Mouse (Mus musculus) kidney, embryonic 15.5 days (tissue): ENCODE measurements around the gene Ahcyl2. TPM values are rescaled to one million over a fixed set of nuclear protein-coding genes. Genes with fewer than 3 reads are reported as not detected.
"Not testable (repeated sequence)": the region's sequence is repeated elsewhere in the genome, so short reads cannot be mapped to it uniquely, and the experiment has no call there.

Experiments
- ATAC-seq: fragments of 200-750 bp; cut with Nextera tagmentation; replicated peaks from 2 replicates; pipeline ENCODE4 v1.8.0; 2017; ENCODE audit warnings: moderate TSS enrichment; ENCODE audit not compliant: low FRiP score
- H3K27ac ChIP-seq: fragments of 300-500 bp; sonication (generic); 2 replicates; pipeline ENCODE4 v1.5.1; 2015; ENCODE audit warnings: mild to moderate bottlenecking, inconsistent platforms
- H3K27me3 ChIP-seq: fragments of 300-500 bp; sonication (generic); 2 replicates; pipeline ENCODE4 v1.6.1; 2015; ENCODE audit warnings: inconsistent platforms
- H3K36me3 ChIP-seq: fragments of 300-500 bp; sonication (generic); 2 replicates; pipeline ENCODE4 v1.6.1; 2015; ENCODE audit warnings: inconsistent platforms
- H3K4me1 ChIP-seq: fragments of 300-500 bp; sonication (generic); 2 replicates; pipeline ENCODE4 v1.6.1; 2015; ENCODE audit warnings: inconsistent platforms
- H3K4me2 ChIP-seq: fragments of 300-500 bp; sonication (generic); 2 replicates; pipeline ENCODE4 v1.6.1; 2015; ENCODE audit warnings: moderate library complexity, mild to moderate bottlenecking, inconsistent platforms
- H3K4me3 ChIP-seq: fragments of 300-500 bp; sonication (generic); replicated peaks from 2 replicates; pipeline ENCODE4 v1.5.1; 2015; ENCODE audit warnings: mild to moderate bottlenecking, inconsistent platforms
- H3K9ac ChIP-seq: fragments of 300-500 bp; sonication (generic); 2 replicates; pipeline ENCODE4 v1.6.1; 2015; ENCODE audit warnings: mild to moderate bottlenecking, inconsistent platforms
- H3K9me3 ChIP-seq: fragments of 300-500 bp; sonication (generic); replicated peaks from 2 replicates; pipeline ENCODE4 v1.6.1; 2016; ENCODE audit warnings: inconsistent platforms
- WGBS: fragments of 180-500 bp; shearing (Covaris S2); methylation state at CpG from one replicate; pipeline ENCODE4 v1.1.7; 2015; ENCODE audit warnings: mixed read lengths; 5-methylcytosine and 5-hydroxymethylcytosine counted together
- polyA plus RNA-seq: library from polyadenylated mRNA; unstranded; fragments of >200 nt; fragmentation: Nextera tagmentation; extraction: Ambion mirVana; gene quantifications from 2 replicates; pipeline ENCODE4 v1.2.1, GENCODE M21; 2015

Ahcyl2 gene
- polyA plus RNA-seq, 1 experiment from 2014 or later = 16.1 TPM

DNA sequence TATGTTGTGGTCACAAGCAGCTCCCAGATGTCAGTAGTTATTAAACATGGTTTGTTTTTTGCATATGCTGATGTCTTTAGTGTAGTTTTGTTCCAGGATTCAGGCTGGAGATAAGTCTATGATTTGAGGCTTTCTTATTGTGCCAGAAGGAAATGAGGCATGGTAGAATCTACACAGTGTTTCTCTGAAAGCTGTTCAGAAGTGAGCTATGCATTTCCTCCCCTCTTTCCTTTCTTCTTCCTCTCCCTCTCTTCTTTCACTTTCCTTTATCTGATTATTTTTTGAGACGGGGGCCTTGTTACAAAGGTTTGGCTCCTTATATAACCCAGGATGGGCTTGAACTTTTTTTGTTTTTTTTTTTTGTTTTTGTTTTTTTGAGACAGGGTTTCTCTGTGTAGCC is 25.7 kb downstream of the Ahcyl2 start:
- Histone ChIP-seq H3K4me2 (no peak overlapping the region), H3K4me1 (no peaks in the 10 kb centered on the region), H3K9me3 (no peaks in the 10 kb centered on the region), H3K27me3 (no peaks in the 10 kb centered on the region), H3K4me3 (no peak overlapping the region), H3K9ac (no peak overlapping the region), H3K27ac (no peak overlapping the region), H3K36me3 (no peaks in the 10 kb centered on the region)
- 50% methylated on average over 1 of the region's 1 CpGs for WGBS
- no peak for ATAC-seq

DNA sequence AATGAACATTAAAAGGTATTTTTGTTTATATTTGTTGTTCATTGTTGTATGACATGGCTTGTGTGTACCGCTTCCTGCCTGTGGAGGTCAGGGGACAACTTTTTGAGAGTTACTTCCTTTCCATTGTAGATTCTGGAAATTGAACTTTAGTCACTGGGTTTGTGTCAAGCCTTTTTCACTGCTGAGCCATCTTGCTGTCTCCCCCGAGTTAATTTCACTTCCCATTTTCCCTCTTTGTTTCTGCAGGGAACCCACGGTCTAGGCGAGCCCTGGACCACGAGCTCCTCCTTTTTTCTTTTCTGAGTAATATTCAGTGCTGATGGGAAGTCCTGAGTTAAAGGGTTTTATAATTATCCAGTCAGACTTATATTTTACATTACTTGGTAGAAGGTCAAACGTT is 26.8 kb downstream of the Ahcyl2 start:
- Histone ChIP-seq H3K27me3 (no peaks in the 10 kb centered on the region), H3K4me3 (no peak overlapping the region), H3K36me3 (no peaks in the 10 kb centered on the region), H3K4me1 (no peaks in the 10 kb centered on the region), H3K9me3 (no peaks in the 10 kb centered on the region), H3K27ac (no peak overlapping the region), H3K9ac (no peak overlapping the region), H3K4me2 (no peak overlapping the region)
- ATAC-seq = no peak
- 90% methylated on average over 6 of the region's 6 CpGs for WGBS

DNA sequence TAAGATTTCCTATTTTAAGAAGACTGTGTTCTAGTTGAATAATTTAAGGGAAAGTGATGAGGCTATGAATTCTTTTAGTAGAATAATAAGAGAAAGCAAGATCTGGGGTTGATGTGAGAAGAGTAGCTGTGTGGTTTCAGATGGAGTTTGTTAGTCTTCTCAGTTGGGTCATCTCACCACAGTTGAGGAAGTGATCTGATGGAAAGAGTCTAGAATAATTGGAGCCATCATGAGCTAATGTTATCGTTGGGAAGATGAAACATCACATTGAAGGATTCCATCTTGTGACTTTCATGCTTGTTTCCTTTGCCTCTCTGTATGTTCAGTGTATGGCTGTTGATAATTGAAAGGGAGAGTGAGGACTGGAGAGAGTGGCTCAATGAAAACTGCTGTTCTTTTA is 35.2 kb downstream of the Ahcyl2 start:
- no peak overlapping the region for H3K4me2 ChIP-seq
- H3K36me3 ChIP-seq = no peaks in the 10 kb centered on the region
- no peaks in the 10 kb centered on the region for H3K9me3 ChIP-seq
- H3K4me3 ChIP-seq = no peak overlapping the region
- H3K4me1 ChIP-seq = no peaks in the 10 kb centered on the region
- no peaks in the 10 kb centered on the region for H3K27me3 ChIP-seq
- ATAC-seq = no peak
- H3K9ac ChIP-seq = no peak overlapping the region
- H3K27ac ChIP-seq = no peak overlapping the region
- 91% methylated on average over 1 of the region's 1 CpGs for WGBS

DNA sequence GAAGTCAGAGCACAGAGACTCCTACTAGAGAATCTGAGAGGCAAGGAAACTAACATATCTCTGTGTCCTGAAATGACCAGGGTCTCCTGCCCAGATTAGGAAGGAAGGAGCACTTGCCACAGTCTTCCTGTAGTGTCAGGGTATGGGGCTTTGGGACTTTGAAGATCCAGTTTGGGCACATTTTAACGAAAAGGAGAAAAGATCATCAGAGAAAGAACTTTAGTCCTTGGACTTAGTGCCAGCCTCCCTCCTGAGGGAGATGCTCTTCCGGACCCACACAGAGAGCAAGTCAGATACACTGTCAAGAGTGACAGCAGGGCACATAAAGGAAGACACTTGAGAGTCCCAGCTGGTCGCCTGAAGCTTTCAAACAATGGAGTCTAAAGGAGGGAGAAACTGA is 36.2 kb downstream of the Ahcyl2 start:
- no peak overlapping the region for H3K9ac ChIP-seq
- H3K4me1 ChIP-seq = no peaks in the 10 kb centered on the region
- H3K9me3 ChIP-seq = no peaks in the 10 kb centered on the region
- no peaks in the 10 kb centered on the region for H3K27me3 ChIP-seq
- no peaks in the 10 kb centered on the region for H3K36me3 ChIP-seq
- no peak overlapping the region for H3K27ac ChIP-seq
- no peak overlapping the region for H3K4me2 ChIP-seq
- WGBS = 73% methylated on average over 3 of the region's 3 CpGs
- ATAC-seq = no peak
- no peak overlapping the region for H3K4me3 ChIP-seq

DNA sequence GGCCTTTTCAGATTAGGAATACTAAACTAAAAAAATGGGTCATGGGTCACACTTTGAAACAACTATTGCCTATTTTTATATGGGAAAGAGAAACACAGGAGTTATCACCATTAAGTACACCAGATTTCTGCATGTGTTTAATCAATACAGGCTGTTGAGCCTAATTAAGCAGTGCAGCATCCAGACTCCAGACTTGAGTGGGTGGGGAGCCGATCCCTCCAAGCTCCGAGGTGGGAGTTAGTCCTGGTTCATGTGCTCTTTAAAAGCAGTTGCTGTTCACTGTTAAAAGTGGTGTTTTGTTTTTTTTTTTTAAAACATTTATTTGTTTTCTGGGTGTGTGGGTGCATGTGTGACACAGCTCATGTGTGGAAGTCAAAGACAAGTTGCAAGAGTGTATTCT is 37.6 kb downstream of the Ahcyl2 start:
- no peaks in the 10 kb centered on the region for H3K9me3 ChIP-seq
- no peak overlapping the region for H3K27ac ChIP-seq
- WGBS = 80% methylated on average over 2 of the region's 2 CpGs
- no peak overlapping the region for H3K4me2 ChIP-seq
- ATAC-seq = no peak
- no peaks in the 10 kb centered on the region for H3K27me3 ChIP-seq
- no peak overlapping the region for H3K4me3 ChIP-seq
- H3K4me1 ChIP-seq = no peaks in the 10 kb centered on the region
- no peak overlapping the region for H3K9ac ChIP-seq
- H3K36me3 ChIP-seq = no peaks in the 10 kb centered on the region

DNA sequence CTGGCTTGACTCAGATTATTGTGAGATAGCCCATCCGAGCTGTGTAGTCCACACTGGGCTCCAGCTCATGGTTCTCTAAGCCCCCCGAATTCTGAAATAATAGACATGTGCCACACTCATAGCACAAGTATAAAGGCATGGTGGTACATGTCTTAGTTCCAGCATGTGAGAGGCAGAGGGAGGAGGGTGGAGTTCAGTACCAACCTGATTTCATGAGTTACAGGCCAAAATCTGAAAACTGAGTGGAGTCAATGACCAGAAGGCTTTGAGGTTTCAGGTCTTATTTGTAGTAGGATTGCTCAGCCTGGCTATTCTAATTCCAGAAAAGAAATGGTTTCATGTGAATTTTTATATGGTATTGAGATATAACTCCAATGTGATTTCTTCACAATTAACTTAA is 44.3 kb downstream of the Ahcyl2 start:
- Histone ChIP-seq H3K4me1 (no peaks in the 10 kb centered on the region), H3K36me3 (no peaks in the 10 kb centered on the region), H3K9me3 (no peaks in the 10 kb centered on the region), H3K4me2 (no peak overlapping the region), H3K27ac (no peak overlapping the region), H3K27me3 (no peaks in the 10 kb centered on the region), H3K9ac (no peak overlapping the region), H3K4me3 (no peak overlapping the region)
- ATAC-seq = no peak
- 87% methylated on average over 2 of the region's 2 CpGs for WGBS

DNA sequence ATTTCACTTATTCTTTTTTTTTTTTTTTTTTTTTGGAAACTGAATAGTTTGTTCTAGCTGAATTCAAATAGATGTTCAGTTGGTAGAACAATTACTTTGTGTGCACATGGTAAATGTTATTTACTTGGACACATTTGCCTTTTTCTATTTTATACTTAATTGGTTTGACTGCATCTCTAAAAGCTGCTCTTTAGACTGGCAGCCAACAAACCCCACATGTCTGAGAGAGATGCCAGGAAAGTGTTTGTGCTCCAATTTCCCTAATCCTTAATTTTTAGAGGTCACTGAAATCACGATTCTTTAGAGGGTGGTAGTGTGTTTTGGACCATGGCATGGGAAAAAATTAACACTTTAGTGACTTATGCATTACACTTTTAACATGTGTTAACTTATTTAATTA is 44.8 kb downstream of the Ahcyl2 start:
- no peak overlapping the region for H3K27ac ChIP-seq
- no peaks in the 10 kb centered on the region for H3K4me1 ChIP-seq
- H3K27me3 ChIP-seq = no peaks in the 10 kb centered on the region
- WGBS = 51% methylated on average over 1 of the region's 1 CpGs
- H3K36me3 ChIP-seq = no peaks in the 10 kb centered on the region
- no peak overlapping the region for H3K4me2 ChIP-seq
- H3K4me3 ChIP-seq = no peak overlapping the region
- H3K9ac ChIP-seq = no peak overlapping the region
- ATAC-seq = no peak
- no peaks in the 10 kb centered on the region for H3K9me3 ChIP-seq

DNA sequence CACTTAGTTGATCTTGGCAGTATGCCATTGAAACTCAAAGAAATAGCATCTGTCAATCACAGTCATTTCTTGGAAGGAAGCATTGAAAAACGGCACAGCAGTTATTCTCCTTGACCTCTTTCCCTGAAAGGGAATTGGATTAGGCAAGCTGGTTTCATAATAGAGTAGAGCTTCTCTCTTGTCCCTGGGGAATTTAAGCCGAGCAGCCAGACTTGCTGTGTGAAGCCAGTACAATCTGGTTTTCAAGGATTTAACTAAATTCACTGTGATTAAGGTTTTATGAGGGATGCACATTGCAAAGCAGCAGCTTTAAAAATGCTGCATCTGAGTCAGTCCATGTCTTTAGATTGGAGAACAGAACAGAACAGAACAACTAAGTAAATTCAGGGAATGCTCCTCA is 46.8 kb downstream of the Ahcyl2 start:
- WGBS = 37% methylated on average over 2 of the region's 2 CpGs
- Histone ChIP-seq H3K4me3 (no peak overlapping the region), H3K9ac (no peak overlapping the region), H3K4me2 (no peak overlapping the region), H3K4me1 (no peaks in the 10 kb centered on the region), H3K27me3 (no peaks in the 10 kb centered on the region), H3K27ac (no peak overlapping the region), H3K36me3 (no peaks in the 10 kb centered on the region), H3K9me3 (no peaks in the 10 kb centered on the region)
- no peak for ATAC-seq

DNA sequence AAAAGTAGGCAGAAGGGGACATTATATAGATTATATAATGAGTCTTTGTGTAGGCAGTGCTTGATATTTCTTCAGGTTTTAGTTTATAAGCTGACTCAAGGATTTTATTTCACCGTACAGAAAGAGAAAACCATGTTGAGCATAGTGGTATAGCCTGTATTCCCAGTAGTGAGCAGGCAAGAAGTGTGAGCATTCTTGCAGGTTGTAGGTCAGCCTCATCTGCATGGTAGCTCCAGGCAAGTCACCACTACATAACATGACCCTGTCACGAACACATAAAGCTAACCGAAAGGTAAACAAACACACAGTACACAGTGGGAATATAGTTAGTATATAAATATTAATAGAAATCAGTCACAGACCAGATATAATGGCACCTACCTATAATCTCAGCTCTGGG is 47.2 kb downstream of the Ahcyl2 start:
- 80% methylated on average over 3 of the region's 3 CpGs for WGBS
- H3K36me3 ChIP-seq = no peaks in the 10 kb centered on the region
- H3K9me3 ChIP-seq = no peaks in the 10 kb centered on the region
- H3K4me1 ChIP-seq = no peaks in the 10 kb centered on the region
- no peak overlapping the region for H3K27ac ChIP-seq
- no peak overlapping the region for H3K4me2 ChIP-seq
- no peaks in the 10 kb centered on the region for H3K27me3 ChIP-seq
- H3K4me3 ChIP-seq = no peak overlapping the region
- no peak for ATAC-seq
- no peak overlapping the region for H3K9ac ChIP-seq

DNA sequence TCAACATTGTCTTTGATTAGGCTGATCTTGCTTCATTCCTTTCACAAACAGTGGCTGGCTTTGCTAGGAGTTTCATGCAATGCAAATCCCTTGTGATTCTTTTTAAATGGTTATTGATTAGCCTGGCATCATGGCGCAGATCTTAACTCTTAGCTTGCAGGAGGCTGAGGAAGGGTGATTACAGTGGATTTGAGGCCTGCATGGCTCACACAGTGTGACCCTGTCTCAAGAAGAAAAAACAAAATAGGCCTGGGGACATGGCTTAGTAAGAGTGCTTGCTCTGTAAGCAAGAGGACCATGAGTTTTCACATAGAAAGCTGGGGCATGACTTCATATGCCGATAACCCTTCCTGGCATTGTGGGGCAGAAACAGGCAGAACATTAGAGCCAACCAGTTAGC is 47.8 kb downstream of the Ahcyl2 start:
- no peak for ATAC-seq
- Histone ChIP-seq H3K4me1 (no peaks in the 10 kb centered on the region), H3K9me3 (no peaks in the 10 kb centered on the region), H3K27me3 (no peaks in the 10 kb centered on the region), H3K36me3 (no peaks in the 10 kb centered on the region), H3K27ac (no peak overlapping the region), H3K9ac (no peak overlapping the region), H3K4me3 (no peak overlapping the region), H3K4me2 (no peak overlapping the region)
- 85% methylated on average over 2 of the region's 2 CpGs for WGBS

DNA sequence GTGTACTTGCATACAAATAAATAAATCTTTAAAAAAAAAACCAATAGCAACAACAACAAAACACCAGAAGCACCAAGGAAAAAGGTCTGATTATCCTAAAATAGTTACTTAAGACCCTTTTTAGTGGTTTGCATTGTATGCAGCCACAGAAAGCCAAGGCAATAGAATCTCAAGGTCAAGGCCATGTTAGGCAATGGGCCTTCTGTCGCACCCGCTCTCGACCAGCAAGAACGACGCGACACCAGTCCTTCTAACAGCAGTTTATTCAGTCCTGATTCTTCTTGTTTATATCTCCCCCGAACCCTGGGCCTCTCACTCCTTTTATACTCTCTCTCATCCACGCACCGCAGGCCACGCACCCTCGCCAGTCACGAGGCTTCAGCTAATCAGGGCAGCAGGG is 48.6 kb downstream of the Ahcyl2 start:
- H3K4me2 ChIP-seq, H3K4me3 ChIP-seq, ATAC-seq, H3K9ac ChIP-seq, H3K27me3 ChIP-seq, H3K4me1 ChIP-seq, H3K27ac ChIP-seq, H3K9me3 ChIP-seq, H3K36me3 ChIP-seq: not testable (repeated sequence)
- WGBS = 86% methylated on average over 12 of the region's 12 CpGs

DNA sequence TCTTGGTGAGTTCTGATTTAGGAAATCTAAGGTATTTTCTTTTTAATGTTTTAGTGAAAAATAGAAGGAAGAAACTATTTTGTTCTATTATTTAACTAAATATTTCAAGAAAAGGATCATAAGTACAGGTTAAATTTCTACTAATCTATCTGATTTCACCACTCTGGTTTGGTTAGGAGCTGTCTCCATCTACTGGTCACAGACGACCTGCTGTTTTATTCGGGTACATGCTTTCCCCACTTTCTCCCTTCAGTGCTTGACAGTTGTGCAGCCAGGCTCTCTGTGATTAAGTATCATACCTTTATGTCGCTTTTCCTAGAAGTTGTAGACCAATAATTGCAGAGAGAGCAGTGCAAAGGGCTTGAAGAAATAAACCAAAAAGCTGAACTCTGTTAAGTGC is 51.5 kb downstream of the Ahcyl2 start:
- Histone ChIP-seq H3K36me3 (no peaks in the 10 kb centered on the region), H3K9ac (no peak overlapping the region), H3K4me2 (no peak overlapping the region), H3K9me3 (no peaks in the 10 kb centered on the region), H3K27me3 (no peaks in the 10 kb centered on the region), H3K4me1 (no peaks in the 10 kb centered on the region), H3K4me3 (no peak overlapping the region), H3K27ac (no peak overlapping the region)
- ATAC-seq = no peak
- WGBS = 26% methylated on average over 3 of the region's 3 CpGs

DNA sequence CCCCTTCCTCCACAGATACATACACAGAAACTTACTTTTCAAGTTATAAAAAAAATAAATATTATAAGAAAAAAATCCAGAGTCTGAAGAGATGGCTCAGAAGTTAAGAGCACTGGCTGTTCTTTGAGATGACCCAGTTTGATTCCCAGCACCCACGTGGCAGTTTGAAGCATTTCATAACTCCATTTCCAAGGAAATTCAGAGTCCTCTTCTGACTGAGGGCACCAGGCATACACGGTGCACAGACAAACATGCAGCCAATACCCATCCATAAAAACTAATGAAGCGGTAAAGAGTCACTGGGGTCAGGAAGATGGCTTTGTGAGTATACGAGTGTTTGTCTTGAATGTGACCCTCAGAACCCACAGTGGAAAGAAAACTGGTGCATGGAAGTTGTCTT is 52.5 kb downstream of the Ahcyl2 start:
- H3K4me1 ChIP-seq = no peaks in the 10 kb centered on the region
- ATAC-seq = no peak
- H3K9me3 ChIP-seq = no peaks in the 10 kb centered on the region
- WGBS = 48% methylated on average over 4 of the region's 4 CpGs
- no peak overlapping the region for H3K9ac ChIP-seq
- H3K27me3 ChIP-seq = no peaks in the 10 kb centered on the region
- no peaks in the 10 kb centered on the region for H3K36me3 ChIP-seq
- no peak overlapping the region for H3K4me3 ChIP-seq
- H3K4me2 ChIP-seq = no peak overlapping the region
- no peak overlapping the region for H3K27ac ChIP-seq
